Mouse (Mus musculus): Measurements from ENCODE around the gene Vav3.

GRCm38 (mm10) chr3:109683608-109684295 is 343.3 kb downstream of the Vav3 start:
- TF ChIP-seq POLR2A (IDR thresholded peaks at IDR 0.05; ENCODE audit: low read depth, low read length) (no peak), CTCF (IDR thresholded peaks at IDR 0.05; ENCODE audit: borderline replicate concordance, insufficient read depth, low read length) (no peak)

Data from embryonic fibroblast, embryonic 13.5 days (primary cell).